Mouse (Mus musculus) yolk sac, embryonic 10.5 days (tissue): ENCODE measurements around the gene A26c2.

Experiments
- DNase-seq: peaks from one replicate; pipeline ENCODE4 v3.0.0-alpha.2; 2017; ENCODE audit warnings: low spot score

A26c2 gene

GRCm38 (mm10) chr7:62823573-62823972, at the start of gene A26c2:
Gene A26c2, minus strand, starts transcription at chr7:62823673.
- no peak for DNase-seq

GRCm38 (mm10) chr7:62851471-62851870, 28.0 kb upstream of the A26c2 start:
- DNase-seq, result no peak
